23 mouse cellular contexts compared by ENCODE assay signal in genomic region chr1:192730517-192730916, GRCm38 (mm10). TPM values are rescaled to one million over a fixed set of nuclear protein-coding genes. Genes with fewer than 3 reads are reported as not detected.
DNase-seq lines count a peak whose midpoint lies in the region; ATAC-seq and TF ChIP-seq lines count a peak whose summit lies in the region.
"Had no signal": no experiment of that assay in that cellular context is flagged by ENCODE, and none has a peak within 500 bp of the region (broad histone marks: within the 10 kb centered on the region; RNA-seq: fewer than 3 reads in every experiment).

No protein-coding gene starts in this region.

- WGBS in kidney, postnatal 0 days = 40% methylated on average over 7 of the region's 7 CpGs
- WGBS in embryonic facial prominence, embryonic 15.5 days = 49% methylated on average over 7 of the region's 7 CpGs
- 47% methylated on average over 7 of the region's 7 CpGs for WGBS in limb, embryonic 12.5 days

- no peaks in the 10 kb centered on the region for H3K4me1 ChIP-seq in kidney, postnatal 0 days (replicated peaks; ENCODE audit: insufficient read depth, low read length)
- H3K4me1 ChIP-seq in embryonic facial prominence, embryonic 15.5 days = peaks cover 15% of the 10 kb centered on the region
- H3K4me1 ChIP-seq in limb, embryonic 12.5 days (replicated peaks) = peaks cover 11% of the 10 kb centered on the region
- H3K4me1 ChIP-seq: midbrain, embryonic 15.5 days; stomach, embryonic 15.5 days had no signal

- intact Hi-C loops in heart, postnatal 14 days (cut with DNase I) = no loop called here

- TF ChIP-seq CTCF in kidney, postnatal 0 days (IDR thresholded peaks at IDR 0.05; ENCODE audit: low read depth) = no peak

- H3K27me3 ChIP-seq in kidney, postnatal 0 days (ENCODE audit: insufficient read depth, low read length) = no peaks in the 10 kb centered on the region
- no peaks in the 10 kb centered on the region for H3K27me3 ChIP-seq in embryonic facial prominence, embryonic 15.5 days
- no peaks in the 10 kb centered on the region for H3K27me3 ChIP-seq in limb, embryonic 12.5 days
- H3K27me3 ChIP-seq: midbrain, embryonic 15.5 days; stomach, embryonic 15.5 days had no signal

- no peak overlapping the region for H3K4me3 ChIP-seq in kidney, postnatal 0 days (replicated peaks; ENCODE audit: low read depth, low read length)
- H3K4me3 ChIP-seq in embryonic facial prominence, embryonic 15.5 days (replicated peaks) = no peak overlapping the region
- H3K4me3 ChIP-seq in limb, embryonic 12.5 days (replicated peaks) = no peak overlapping the region
- H3K4me3 ChIP-seq: forebrain, embryonic 10.5 days; heart, adult 2 months; midbrain, embryonic 15.5 days; myocyte; stomach, embryonic 15.5 days had no signal

- ATAC-seq in frontal cortex, adult (ENCODE audit: low TSS enrichment) = peak; percentile 68
- ATAC-seq in kidney, postnatal 0 days (replicated peaks; ENCODE audit: low FRiP score, low read depth) = no peak
- no peak for ATAC-seq in embryonic facial prominence, embryonic 15.5 days (ENCODE audit: insufficient number of reproducible peaks, low FRiP score, low TSS enrichment, low read depth)
- no peak for ATAC-seq in limb, embryonic 12.5 days (ENCODE audit: insufficient number of reproducible peaks, insufficient read depth, low FRiP score, low TSS enrichment, low read depth)
- ATAC-seq: forebrain, postnatal 0 days; hindbrain, embryonic 16.5 days; intestine, postnatal 0 days; lung, postnatal 0 days; midbrain, embryonic 15.5 days had no signal

- no peaks in the 10 kb centered on the region for H3K9me3 ChIP-seq in kidney, postnatal 0 days (replicated peaks; ENCODE audit: low read length)
- no peaks in the 10 kb centered on the region for H3K9me3 ChIP-seq in embryonic facial prominence, embryonic 15.5 days (replicated peaks)
- no peaks in the 10 kb centered on the region for H3K9me3 ChIP-seq in limb, embryonic 12.5 days
- H3K9me3 ChIP-seq: forebrain, embryonic 10.5 days; midbrain, embryonic 15.5 days; stomach, embryonic 15.5 days had no signal

- DNase-seq in frontal cortex, postnatal 14 days (ENCODE audit: low spot score in 2 of 2) = no peak
- DNase-seq in kidney, postnatal 0 days (ENCODE audit: low spot score) = peak; percentile 73
- no peak for DNase-seq in kidney, adult 18-20 months
- DNase-seq in heart, postnatal 14 days = no peak
- DNase-seq in embryo, embryonic 9.5 days (ENCODE audit: extremely low spot score) = no peak
- DNase-seq: cerebellum, adult 2 months; forebrain, postnatal 0 days; gastrocnemius, postnatal 25 days; heart, adult 2 months; layer of hippocampus, adult 9-11 months; liver; right cerebral cortex, postnatal 25 days; thymus, adult 2 months had no signal

- H3K9ac ChIP-seq in kidney, postnatal 0 days (ENCODE audit: low read depth, low read length) = no peak overlapping the region
- H3K9ac ChIP-seq in embryonic facial prominence, embryonic 15.5 days = no peak overlapping the region
- no peak overlapping the region for H3K9ac ChIP-seq in limb, embryonic 12.5 days (replicated peaks)
- H3K9ac ChIP-seq: forebrain, postnatal 0 days; midbrain, embryonic 15.5 days; stomach, embryonic 15.5 days had no signal

- 0 out of 2 replicates have a peak, but pooled peaks cover 3% of the 10 kb centered on the region for H3K36me3 ChIP-seq in kidney, postnatal 0 days (ENCODE audit: insufficient read depth, low read length)
- H3K36me3 ChIP-seq in embryonic facial prominence, embryonic 15.5 days = no peaks in the 10 kb centered on the region
- no peaks in the 10 kb centered on the region for H3K36me3 ChIP-seq in limb, embryonic 12.5 days
- H3K36me3 ChIP-seq: forebrain, embryonic 10.5 days; midbrain, embryonic 15.5 days; stomach, embryonic 15.5 days had no signal

- no peak overlapping the region for H3K4me2 ChIP-seq in kidney, postnatal 0 days (ENCODE audit: low read length)
- no peak overlapping the region for H3K4me2 ChIP-seq in embryonic facial prominence, embryonic 15.5 days (replicated peaks)
- no peak overlapping the region for H3K4me2 ChIP-seq in limb, embryonic 12.5 days
- H3K4me2 ChIP-seq: midbrain, embryonic 15.5 days; stomach, embryonic 15.5 days had no signal

- peak overlapping the region; percentile 42; the same call in 1 of the 2 replicates for H3K27ac ChIP-seq in kidney, postnatal 0 days
- H3K27ac ChIP-seq in embryonic facial prominence, embryonic 15.5 days (replicated peaks) = peak overlapping the region; percentile 40
- peak overlapping the region; percentile 77 for H3K27ac ChIP-seq in limb, embryonic 12.5 days
- H3K27ac ChIP-seq: forebrain, embryonic 10.5 days; heart, adult 2 months; midbrain, embryonic 15.5 days; stomach, embryonic 15.5 days had no signal

RNA-seq across cellular contexts. Expression of gene Hhat, which starts 40.5 kb away (rescaled TPM):
- polyA plus RNA-seq in kidney, postnatal 0 days (2015; fragmentation: Nextera tagmentation; extraction: Ambion mirVana) = 11.9 and 13.5 TPM in 2 replicates
- polyA plus RNA-seq in embryonic facial prominence, embryonic 15.5 days (2015; fragmentation: Nextera tagmentation; extraction: Ambion mirVana) = 9.5 and 9.6 TPM in 2 replicates
- polyA plus RNA-seq in limb, embryonic 12.5 days (2016; fragmentation: Nextera tagmentation; extraction: Ambion mirVana) = 10.8 and 12.0 TPM in 2 replicates
- total RNA-seq in heart, postnatal 14 days (2021) = 1 to 10 TPM; 3.3 to 3.7 TPM
